Comparison of ENCODE assay signal across 9 mouse cellular contexts in genomic region chr12:111725338-111726121, GRCm38 (mm10). TPM values are rescaled to one million over a fixed set of nuclear protein-coding genes. Genes with fewer than 3 reads are reported as not detected.
DNase-seq lines count a peak whose midpoint lies in the region; ATAC-seq lines count a peak whose summit lies in the region.
"Had no signal": no experiment of that assay in that cellular context is flagged by ENCODE, and none has a peak within 500 bp of the region (broad histone marks: within the 10 kb centered on the region; RNA-seq: fewer than 3 reads in every experiment).

No protein-coding gene starts in this region.

- 64% methylated on average over 12 of the region's 12 CpGs for WGBS in hindbrain, embryonic 10.5 days
- 77% methylated on average over 12 of the region's 12 CpGs for WGBS in liver, embryonic 12.5 days (ENCODE audit: insufficient replicate concordance)

- H3K4me3 ChIP-seq in brown adipose tissue, adult 24 weeks (ENCODE audit: insufficient read depth, low read depth, low read length), result no peak overlapping the region
- H3K4me3 ChIP-seq in hindbrain, embryonic 10.5 days, result no peak overlapping the region
- no peak overlapping the region for H3K4me3 ChIP-seq in liver, embryonic 12.5 days
- H3K4me3 ChIP-seq: neural tube, embryonic 12.5 days had no signal

- peak; percentile 57 to 81 for DNase-seq in frontal cortex, adult 2 months (ENCODE audit: extremely low spot score in 1 of 2, low spot score in 1 of 2)
- no peak for DNase-seq in frontal cortex, postnatal 14 days (ENCODE audit: low spot score in 2 of 2)
- DNase-seq in hindbrain, embryonic 10.5 days (ENCODE audit: low spot score), result no peak
- peak; percentile 50 to 60 for DNase-seq in left cerebral cortex, postnatal 36 days (ENCODE audit: low spot score in 2 of 2)
- DNase-seq in ovary, postnatal 14 days (ENCODE audit: low spot score), result no peak
- DNase-seq in gastrocnemius, postnatal 4 days (ENCODE audit: low spot score in 2 of 2), result no peak

- intact Hi-C loops in left cerebral cortex, postnatal 36 days (cut with DNase I), result no loop called here

- H3K27ac ChIP-seq in brown adipose tissue, adult 24 weeks (replicated peaks; ENCODE audit: low read depth, low read length), result peak overlapping the region; percentile 82
- H3K27ac ChIP-seq in hindbrain, embryonic 10.5 days, result peak overlapping the region; percentile 82
- no peak overlapping the region for H3K27ac ChIP-seq in liver, embryonic 12.5 days
- H3K27ac ChIP-seq: neural tube, embryonic 12.5 days had no signal

- H3K36me3 ChIP-seq in hindbrain, embryonic 10.5 days, result peaks cover 68% of the 10 kb centered on the region
- peaks cover 66% of the 10 kb centered on the region for H3K36me3 ChIP-seq in liver, embryonic 12.5 days

- peaks cover 13% of the 10 kb centered on the region for H3K4me1 ChIP-seq in brown adipose tissue, adult 24 weeks (ENCODE audit: control insufficient read depth, insufficient read depth, insufficient read length, low read length)
- peaks cover 24% of the 10 kb centered on the region for H3K4me1 ChIP-seq in hindbrain, embryonic 10.5 days (replicated peaks)
- H3K4me1 ChIP-seq in liver, embryonic 12.5 days, result peaks cover 8% of the 10 kb centered on the region; the same call in 1 of the 2 replicates

- H3K27me3 ChIP-seq in hindbrain, embryonic 10.5 days (ENCODE audit: insufficient read depth, poor library complexity, severe bottlenecking), result no peaks in the 10 kb centered on the region
- no peaks in the 10 kb centered on the region for H3K27me3 ChIP-seq in liver, embryonic 12.5 days (replicated peaks)
- H3K27me3 ChIP-seq: neural tube, embryonic 12.5 days had no signal

- no peak overlapping the region for H3K4me2 ChIP-seq in liver, embryonic 12.5 days
- H3K4me2 ChIP-seq: neural tube, embryonic 12.5 days had no signal

- H3K9me3 ChIP-seq in hindbrain, embryonic 10.5 days, result no peaks in the 10 kb centered on the region
- no peaks in the 10 kb centered on the region for H3K9me3 ChIP-seq in liver, embryonic 12.5 days (replicated peaks)
- H3K9me3 ChIP-seq: neural tube, embryonic 12.5 days had no signal

- H3K9ac ChIP-seq in liver, embryonic 12.5 days, result no peak overlapping the region

- no peak for ATAC-seq in liver, embryonic 12.5 days

RNA-seq across cellular contexts. Expression of gene Apopt1, which starts 12.5 kb away (rescaled TPM):
- polyA plus RNA-seq in frontal cortex, adult 2 months (2012; rRNA removed), result 50.6 and 53.8 TPM in 2 replicates
- polyA plus RNA-seq in brown adipose tissue, adult 24 weeks (2012; ENCODE audit: insufficient read depth, insufficient read length, missing spikeins), result 123 and 134 TPM in 2 replicates
- polyA plus RNA-seq in hindbrain, embryonic 10.5 days (2016; fragmentation: Nextera tagmentation; extraction: Ambion mirVana), result 55.3 and 59.2 TPM in 2 replicates
- 10 to 100 TPM; 39.8 to 41.6 TPM for total RNA-seq in left cerebral cortex, postnatal 36 days (2021)
- 36.3 and 36.5 TPM in 2 replicates for polyA plus RNA-seq in liver, embryonic 12.5 days (2016; fragmentation: Nextera tagmentation; extraction: Ambion mirVana)
- 10 to 100 TPM; 36.1 to 40.1 TPM for total RNA-seq in gastrocnemius, postnatal 4 days (2021)

RNA-seq across cellular contexts. Expression of gene Bag5, which starts 12.5 kb away (rescaled TPM):
- polyA plus RNA-seq in frontal cortex, adult 2 months (2012; rRNA removed), result 54.7 and 55.0 TPM in 2 replicates
- 16.2 and 18.1 TPM in 2 replicates for polyA plus RNA-seq in brown adipose tissue, adult 24 weeks (2012; ENCODE audit: insufficient read depth, insufficient read length, missing spikeins)
- 53.5 and 53.6 TPM in 2 replicates for polyA plus RNA-seq in hindbrain, embryonic 10.5 days (2016; fragmentation: Nextera tagmentation; extraction: Ambion mirVana)
- total RNA-seq in left cerebral cortex, postnatal 36 days (2021), result 10 to 100 TPM; 57.0 to 57.8 TPM
- polyA plus RNA-seq in liver, embryonic 12.5 days (2016; fragmentation: Nextera tagmentation; extraction: Ambion mirVana), result 28.4 and 28.5 TPM in 2 replicates
- total RNA-seq in gastrocnemius, postnatal 4 days (2021), result 10 to 100 TPM; 27.5 to 32.1 TPM

RNA-seq across cellular contexts. Expression of gene Klc1, which starts 33.1 kb away (rescaled TPM):
- polyA plus RNA-seq in frontal cortex, adult 2 months (2012; rRNA removed), result 916 and 954 TPM in 2 replicates
- 20.6 and 63.5 TPM in 2 replicates for polyA plus RNA-seq in brown adipose tissue, adult 24 weeks (2012; ENCODE audit: insufficient read depth, insufficient read length, missing spikeins)
- 192 and 303 TPM in 2 replicates for polyA plus RNA-seq in hindbrain, embryonic 10.5 days (2016; fragmentation: Nextera tagmentation; extraction: Ambion mirVana)
- 100 to 1,000 TPM; 783 to 837 TPM for total RNA-seq in left cerebral cortex, postnatal 36 days (2021)
- 35.6 TPM in 2 replicates for polyA plus RNA-seq in liver, embryonic 12.5 days (2016; fragmentation: Nextera tagmentation; extraction: Ambion mirVana)
- 100 to 1,000 TPM; 117 to 120 TPM for total RNA-seq in gastrocnemius, postnatal 4 days (2021)

RNA-seq across cellular contexts. Expression of gene Trmt61a, which starts 47.6 kb away (rescaled TPM):
- 21.0 and 21.9 TPM in 2 replicates for polyA plus RNA-seq in frontal cortex, adult 2 months (2012; rRNA removed)
- 2.9 and 3.2 TPM in 2 replicates for polyA plus RNA-seq in brown adipose tissue, adult 24 weeks (2012; ENCODE audit: insufficient read depth, insufficient read length, missing spikeins)
- polyA plus RNA-seq in hindbrain, embryonic 10.5 days (2016; fragmentation: Nextera tagmentation; extraction: Ambion mirVana), result 15.1 and 16.2 TPM in 2 replicates
- total RNA-seq in left cerebral cortex, postnatal 36 days (2021), result 10 to 100 TPM; 16.9 to 22.0 TPM
- polyA plus RNA-seq in liver, embryonic 12.5 days (2016; fragmentation: Nextera tagmentation; extraction: Ambion mirVana), result 19.4 and 20.9 TPM in 2 replicates
- total RNA-seq in gastrocnemius, postnatal 4 days (2021), result 1 to 10 TPM; 7.3 to 7.9 TPM

RNA-seq across cellular contexts. Expression of gene Ckb, which starts 53.4 kb away (rescaled TPM):
- polyA plus RNA-seq in frontal cortex, adult 2 months (2012; rRNA removed), result 3,871 and 4,147 TPM in 2 replicates
- polyA plus RNA-seq in brown adipose tissue, adult 24 weeks (2012; ENCODE audit: insufficient read depth, insufficient read length, missing spikeins), result 20.8 and 30.3 TPM in 2 replicates
- polyA plus RNA-seq in hindbrain, embryonic 10.5 days (2016; fragmentation: Nextera tagmentation; extraction: Ambion mirVana), result 2,059 and 2,773 TPM in 2 replicates
- total RNA-seq in left cerebral cortex, postnatal 36 days (2021), result 1,000 to 10,000 TPM; 1,681 to 2,044 TPM
- 54.1 and 54.6 TPM in 2 replicates for polyA plus RNA-seq in liver, embryonic 12.5 days (2016; fragmentation: Nextera tagmentation; extraction: Ambion mirVana)
- total RNA-seq in gastrocnemius, postnatal 4 days (2021), result 10 to 100 TPM; 48.6 to 61.8 TPM

Comparison
In these comparisons a context has a peak if more than half of its experiments do, and no peak if none do; other contexts are left out.
1. DNase-seq: peak in frontal cortex, adult 2 months (2 of 2) and left cerebral cortex, postnatal 36 days (2 of 2); none in frontal cortex, postnatal 14 days (0 of 2), hindbrain, embryonic 10.5 days (single experiment), ovary, postnatal 14 days (single experiment) and gastrocnemius, postnatal 4 days (0 of 2).